Mouse (Mus musculus): ENCODE measurements around the gene Dyrk1a.
A peak's percentile ranks its signal among the peaks of the same experiment; 100 is the strongest.

The Dyrk1a gene

DNA sequence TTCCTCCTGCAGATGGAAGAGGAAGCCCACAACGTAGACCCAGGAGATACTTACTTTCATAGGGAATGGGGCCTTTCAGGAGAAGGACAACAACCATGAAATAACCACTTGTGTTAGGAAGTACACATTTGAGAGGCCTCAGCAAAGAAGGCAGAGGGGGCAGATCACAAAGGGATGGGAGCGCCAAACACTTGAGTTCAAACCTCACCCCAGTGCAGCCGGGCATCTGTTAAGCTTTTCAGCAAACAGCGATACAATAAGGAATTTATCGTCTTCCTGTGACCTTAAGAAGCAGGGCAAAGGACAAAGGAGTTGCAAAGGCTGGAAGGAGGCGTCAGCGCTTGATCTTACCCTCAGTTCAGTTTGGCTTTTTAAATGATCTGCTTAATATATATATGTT, 10.0 kb upstream of the Dyrk1a start:
- no peak for DNase-seq

DNA sequence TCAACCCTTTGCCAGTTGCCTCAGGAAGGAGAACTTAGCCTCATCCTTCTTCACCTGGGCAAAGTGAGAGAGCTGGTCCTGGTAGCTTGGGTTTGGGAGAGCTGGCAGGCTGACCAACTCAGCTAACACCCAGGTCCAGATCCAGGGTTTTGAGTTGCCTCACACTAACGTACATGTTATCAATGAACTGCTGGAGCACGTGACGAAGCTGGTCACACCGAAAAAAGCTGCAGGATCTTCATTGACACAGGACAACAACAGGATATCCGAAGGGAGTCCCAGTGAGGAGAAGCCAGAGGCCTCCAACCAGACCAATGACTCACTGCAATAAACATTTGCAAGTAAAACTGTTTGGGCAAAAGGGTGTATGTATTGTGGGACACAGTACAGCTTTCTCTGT, 9.2 kb upstream of the Dyrk1a start:
- DNase-seq: no peak

DNA sequence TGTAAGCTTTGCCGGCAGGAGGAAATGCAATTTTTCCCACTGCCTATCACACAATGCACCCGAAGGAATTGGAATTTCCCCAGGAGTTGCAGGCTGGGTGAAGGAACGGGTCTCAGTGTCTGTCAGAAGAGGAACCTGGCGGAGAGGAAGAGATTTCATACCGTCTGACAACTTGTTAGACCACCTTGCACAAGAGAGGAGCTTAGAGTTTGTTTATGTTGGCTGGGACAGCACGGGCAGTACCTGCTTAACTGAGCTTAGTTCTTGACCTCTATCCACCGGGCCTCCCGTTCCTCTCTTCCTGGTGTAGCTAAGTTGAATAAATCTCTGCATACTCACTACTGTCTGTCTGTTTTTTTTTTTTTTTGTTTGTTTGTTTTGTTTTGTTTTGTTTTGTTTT, 3.7 kb upstream of the Dyrk1a start:
- DNase-seq: no peak

DNA sequence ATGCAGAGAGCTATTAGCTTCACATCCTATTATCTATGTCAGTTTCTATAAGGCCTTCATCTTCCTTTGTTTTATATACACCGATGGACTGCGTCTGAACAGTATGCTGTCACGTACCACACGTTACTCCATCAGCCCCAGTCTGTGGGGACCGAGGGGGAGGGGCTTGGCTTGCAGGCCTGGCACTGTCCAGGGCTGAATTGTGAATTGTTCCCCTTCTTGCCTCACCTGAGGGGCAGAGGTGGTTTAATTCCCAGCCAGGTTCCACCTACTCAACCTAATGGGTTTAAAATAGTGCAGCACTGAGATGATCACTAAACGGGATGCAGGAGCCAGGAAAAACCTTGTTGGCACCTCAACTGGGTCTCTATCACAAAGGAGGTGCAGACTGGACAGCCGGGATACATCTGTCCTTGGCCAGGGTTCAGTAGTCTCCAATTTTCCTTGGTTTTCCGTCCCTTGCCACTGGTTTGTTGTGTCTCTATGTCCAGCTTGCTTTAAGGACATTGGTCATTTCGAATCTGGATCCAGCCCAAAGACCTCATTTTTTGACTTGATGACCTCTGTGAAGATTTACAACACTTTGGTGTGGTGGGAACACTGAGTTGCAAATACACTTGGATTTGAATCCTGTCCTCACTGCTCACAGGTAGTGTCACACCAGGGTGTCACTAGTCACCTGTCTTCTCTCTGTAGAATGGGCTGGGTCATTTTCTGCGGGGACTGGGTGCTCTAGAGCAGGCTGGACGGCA, 2.8 kb upstream of the Dyrk1a start:
- no peak for DNase-seq

DNA sequence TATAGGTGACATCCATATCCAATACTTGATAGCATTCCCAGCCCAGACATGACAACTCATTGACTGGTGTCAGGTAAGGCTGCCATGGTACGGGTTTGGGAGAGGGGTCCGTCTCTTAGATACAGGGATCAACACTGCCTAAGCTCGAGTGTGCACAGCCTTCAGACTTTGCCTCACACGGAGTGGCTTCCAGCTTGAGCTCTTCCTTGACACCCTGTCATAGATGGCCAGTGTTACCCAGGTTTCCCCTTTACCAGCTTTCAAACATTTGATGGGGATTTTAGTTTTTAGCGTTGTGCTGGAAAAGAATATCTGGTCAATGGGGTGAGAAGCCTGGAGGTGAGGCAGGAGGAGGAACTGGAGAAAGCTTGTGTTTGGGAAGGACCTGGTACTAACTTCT, 2.1 kb upstream of the Dyrk1a start:
- DNase-seq: no peak

DNA sequence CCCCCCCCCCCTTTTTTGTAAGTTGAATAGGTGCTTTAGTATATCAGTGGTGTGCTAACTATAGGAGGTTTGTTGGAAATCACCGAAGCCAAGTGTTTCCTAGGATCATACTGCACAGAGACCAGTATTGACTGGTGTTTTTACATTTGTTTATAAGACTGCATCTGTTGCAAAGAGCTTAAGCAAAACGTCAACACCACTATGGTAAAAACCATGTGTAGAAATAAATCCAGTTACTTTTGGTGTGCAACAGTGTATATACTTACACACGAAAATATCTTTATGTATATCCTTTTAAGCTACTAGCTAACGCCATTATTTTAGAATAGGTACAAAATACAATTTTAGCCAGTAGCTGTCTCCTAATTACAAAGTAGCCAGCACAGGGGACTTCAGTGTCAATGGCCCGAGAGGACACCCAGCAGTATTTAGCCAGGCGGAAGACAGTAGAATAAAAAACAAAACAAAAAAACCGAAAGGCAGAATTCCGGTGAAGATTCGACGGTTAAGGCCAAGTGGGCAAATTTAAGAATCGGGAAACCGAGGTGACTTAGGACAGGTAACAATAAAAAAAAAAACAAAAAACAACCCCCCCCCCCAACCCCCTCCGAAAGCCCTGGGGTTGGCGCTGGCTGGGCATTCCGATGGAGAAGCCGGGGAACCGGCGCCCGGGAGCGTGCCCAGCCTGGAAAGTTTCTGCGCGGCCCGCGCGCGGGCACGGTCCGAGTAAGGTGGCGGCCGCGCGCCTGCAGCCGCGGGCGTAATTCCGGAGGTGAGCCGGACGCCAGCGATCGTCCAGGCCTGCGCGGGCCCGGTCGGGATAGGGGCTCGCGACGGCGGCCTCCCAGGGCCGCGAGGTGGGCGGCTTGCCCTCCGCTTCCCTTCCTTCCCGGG, 1.2 kb upstream of the Dyrk1a start:
- DNase-seq: no peak

DNA sequence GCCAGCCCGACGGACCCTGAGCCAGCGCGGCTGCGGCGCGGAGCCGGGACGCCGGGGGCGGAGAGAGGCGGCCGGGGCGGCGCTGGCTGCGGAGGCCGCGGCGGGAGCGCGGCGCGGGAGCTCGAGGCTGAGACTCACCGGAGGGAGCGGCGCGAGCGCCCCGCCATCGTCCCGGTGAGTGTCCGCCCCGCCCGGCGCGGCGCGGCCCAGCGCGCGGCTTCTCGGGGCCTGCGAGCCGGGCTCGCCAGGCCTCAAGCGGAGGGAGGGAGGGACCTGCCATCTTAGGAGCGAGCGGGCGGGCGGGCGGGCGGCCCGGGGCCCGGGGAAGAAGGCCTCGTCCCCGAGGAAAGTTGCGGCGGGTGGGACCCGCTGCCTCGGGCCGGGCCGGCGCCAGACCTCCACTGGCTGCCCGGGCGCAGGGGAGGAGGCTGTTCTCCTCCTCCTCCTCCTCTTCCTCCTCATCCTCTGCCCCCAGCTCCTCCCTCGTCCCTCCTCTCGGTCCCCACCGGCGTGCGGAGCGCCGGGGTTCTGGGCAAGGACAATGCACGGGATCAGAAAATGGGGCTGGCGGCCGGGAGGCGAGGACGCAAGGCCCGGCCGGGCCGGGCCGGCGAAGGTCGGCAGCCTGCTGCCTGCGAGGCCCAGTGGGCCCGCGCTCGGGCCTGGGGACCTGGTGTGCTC, 691 bp downstream of the Dyrk1a start:
- DNase-seq: peak; percentile 35

DNA sequence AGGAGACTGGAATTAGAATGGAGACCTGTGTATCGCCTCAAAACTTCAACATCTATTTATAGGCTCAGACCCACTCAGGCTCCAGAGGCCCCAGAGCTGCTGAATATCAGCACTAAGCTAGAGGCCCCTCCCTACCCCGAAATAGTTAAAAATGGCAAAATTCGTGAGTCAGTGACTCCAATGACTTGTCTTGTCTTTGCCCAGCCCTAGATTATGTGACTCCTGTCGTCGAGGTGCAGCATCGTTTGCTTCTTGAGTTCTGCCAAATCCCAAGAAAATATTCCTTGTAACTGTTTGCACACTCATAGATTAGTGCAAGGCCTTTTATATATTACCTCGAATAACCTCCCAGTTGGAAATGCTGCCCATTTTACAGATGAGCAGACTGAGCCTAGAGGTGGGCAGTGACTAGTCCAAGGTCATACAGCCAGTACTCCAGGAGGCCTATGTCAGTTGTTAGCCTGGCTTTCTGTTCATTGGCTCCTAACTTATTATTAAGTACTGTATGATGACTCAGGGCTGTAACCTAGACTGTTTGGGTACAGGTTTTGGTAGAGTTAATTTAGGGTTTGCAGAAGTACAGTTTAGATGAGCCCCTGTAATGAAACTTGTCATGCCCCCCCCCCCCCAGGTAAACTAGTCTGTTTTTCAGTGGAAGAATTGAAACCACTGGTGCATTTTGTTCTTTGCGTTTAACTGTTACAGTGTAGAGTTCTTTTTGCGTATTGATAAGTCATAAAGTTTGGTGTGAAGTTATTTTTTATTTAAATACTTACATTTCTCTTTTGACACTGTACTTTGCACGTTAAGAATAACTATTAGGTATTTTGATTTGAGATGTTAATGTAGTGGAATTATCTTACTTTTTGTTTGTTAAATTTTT, 1.5 kb downstream of the Dyrk1a start:
- DNase-seq: no peak

DNA sequence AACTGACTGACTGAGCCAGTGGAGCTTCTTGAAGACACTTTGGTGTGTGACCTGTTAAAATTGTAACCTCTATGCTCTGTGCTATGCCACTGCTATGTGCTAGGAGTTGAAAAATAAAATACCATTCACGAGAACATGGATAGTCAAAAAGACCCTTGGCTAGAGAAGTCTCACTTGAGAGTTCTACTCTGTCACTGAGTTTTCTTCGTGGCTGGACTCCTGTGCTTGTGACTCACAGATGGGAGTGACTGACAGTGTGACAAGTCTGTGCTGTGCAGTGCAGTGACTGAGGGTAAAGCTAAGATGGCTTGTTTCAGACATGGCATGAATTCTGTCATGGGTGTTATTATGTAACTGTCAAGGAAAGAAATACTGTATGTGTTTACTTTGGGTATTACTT, 2.6 kb downstream of the Dyrk1a start:
- no peak for DNase-seq

DNA sequence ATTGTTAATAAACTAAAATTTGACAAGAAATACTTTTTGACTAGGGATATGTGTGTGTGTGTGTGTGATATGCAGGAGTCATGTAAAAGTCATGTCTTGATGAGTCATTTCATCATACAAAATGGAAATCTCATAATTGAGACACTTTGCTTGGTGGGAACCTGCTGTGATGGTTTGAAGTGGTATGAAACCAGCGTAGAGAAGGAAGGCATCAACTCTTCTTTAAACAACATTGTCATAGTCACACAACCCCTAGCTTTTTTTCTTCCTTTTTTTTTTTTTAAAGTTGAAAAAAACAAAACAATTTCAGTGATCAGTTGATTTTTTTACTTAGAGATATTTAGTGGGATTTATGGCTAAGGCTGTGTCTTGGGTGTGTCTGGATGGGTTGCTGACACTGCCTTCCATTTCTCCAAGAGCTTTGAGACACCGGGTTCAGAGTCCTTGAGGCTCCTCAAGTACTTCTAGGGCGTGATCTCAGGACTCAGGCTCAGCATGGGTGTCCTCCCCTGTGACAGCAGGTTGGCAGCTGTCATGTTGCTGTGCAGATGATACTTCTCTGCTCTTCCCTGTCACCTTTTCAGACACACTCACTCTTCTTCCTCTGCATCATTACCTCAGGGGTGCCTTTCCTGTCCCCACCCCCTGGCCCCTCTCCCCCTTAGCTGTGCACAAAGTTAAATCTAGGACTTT, 4.4 kb downstream of the Dyrk1a start:
- no peak for DNase-seq

DNA sequence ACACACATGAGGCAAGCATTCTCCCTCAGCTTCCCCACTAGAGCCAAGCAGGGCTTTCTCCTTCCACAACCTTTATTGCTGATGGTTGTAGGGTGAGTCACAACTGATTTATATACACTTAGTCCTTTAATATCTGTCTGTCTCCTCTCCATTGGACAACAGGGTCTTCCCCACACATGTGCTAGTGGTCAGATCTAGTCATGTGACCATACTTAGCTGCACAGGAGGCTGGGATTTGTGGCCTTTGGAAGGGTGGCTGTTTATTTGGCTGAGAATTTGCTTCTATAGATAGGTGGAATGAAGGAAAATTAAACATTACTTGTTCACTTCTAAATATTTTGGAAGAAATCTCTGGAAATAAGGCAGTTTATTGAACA, 4.9 kb downstream of the Dyrk1a start:
- DNase-seq: no peak

DNA sequence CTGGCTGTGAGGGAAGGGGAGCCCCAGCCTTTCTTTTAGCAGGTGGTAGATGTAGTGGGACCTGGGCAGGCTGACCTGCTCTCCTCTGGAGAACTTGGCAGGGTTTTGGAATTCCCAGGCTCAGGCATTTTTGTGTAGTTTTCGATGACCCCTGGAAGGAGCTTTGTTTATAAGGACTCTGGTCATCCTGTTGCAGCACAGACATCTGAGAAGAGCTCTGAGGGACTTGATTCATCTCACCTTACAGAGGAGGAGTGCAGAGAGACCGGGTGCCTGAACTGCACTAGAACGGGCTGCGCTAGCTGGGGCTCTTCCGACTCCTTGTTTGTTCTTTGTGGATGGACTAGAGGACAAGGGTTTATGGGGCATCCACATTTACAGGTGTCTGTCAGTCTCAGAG, 5.9 kb downstream of the Dyrk1a start:
- no peak for DNase-seq

DNA sequence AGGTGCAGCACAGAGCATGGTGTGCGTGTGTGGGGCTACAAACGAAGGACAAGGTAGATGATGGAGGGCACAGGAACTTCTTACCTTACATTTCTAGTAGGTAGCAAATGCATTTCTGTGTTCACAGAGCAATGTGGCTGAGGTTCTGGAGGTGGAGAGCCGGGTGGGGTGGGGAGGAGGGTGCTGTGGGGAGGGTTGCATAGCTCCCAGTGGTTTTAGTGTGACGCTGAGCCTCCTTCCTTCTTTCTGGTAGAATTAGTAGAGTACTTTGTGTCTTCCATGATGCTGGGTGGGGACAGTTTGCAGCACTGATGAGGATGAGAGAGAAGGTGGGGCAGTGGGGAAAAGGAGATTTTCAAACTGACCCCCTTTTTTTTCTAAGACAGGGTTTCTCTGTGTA, 9.5 kb downstream of the Dyrk1a start:
- no peak for DNase-seq

DNA sequence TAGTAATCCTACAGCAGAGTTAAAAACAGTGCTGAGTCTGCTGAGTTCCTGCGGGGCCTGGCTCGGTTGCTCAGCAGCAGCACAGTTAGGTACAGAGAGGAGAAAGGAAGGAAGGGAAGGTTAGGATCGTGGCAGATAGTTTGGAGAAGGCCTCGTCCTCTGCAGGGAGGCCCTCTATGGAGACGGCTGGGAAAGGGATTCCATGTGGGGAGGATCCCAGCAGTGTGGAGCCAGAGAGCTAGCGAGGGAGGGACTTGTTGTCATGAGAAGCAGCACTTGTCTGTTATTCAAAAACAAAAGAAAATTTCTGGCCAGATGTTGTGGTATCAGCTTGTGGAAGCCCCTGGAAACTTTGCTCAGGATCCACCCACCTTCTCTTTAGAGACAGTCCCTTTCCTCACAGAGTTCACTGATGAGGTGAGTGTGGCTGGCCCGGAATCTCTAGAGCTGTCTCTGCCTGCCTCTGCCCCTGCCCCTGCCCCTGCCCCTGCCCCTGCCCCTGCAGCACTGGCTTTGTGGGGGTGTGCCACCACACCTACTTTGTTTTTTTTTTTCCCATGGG, 11.1 kb downstream of the Dyrk1a start:
- DNase-seq: no peak

DNA sequence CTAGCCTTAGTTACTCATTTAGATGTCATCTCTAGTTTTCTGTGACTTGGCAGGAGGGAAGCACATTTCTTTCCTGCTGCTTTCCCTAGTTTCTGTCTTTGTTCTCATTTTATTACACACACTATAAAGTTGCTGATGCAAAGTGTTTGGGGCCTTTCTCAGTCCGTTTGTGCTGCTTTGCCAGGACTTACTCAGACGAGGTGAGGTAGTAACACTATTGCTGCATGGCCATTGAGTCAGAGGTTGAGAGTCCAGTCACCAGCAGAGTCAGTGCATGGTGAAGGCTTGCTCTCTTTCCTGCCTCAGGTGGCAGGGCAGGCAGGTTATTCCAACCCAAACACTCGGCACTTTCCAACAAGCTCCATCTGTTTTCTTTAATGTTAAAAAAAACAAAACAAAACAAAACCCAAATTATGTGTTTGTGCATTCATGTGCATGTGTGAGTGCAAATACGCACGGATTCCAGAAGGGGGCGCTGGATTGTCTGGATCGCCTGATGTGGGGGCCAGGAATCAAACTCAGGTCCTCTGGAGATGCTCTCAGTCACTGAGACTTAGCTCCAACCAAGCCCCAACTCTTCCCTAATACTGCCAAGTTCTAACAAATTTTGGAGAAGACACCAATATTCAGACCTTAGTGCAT, 16.7 kb downstream of the Dyrk1a start:
- DNase-seq: no peak

DNA sequence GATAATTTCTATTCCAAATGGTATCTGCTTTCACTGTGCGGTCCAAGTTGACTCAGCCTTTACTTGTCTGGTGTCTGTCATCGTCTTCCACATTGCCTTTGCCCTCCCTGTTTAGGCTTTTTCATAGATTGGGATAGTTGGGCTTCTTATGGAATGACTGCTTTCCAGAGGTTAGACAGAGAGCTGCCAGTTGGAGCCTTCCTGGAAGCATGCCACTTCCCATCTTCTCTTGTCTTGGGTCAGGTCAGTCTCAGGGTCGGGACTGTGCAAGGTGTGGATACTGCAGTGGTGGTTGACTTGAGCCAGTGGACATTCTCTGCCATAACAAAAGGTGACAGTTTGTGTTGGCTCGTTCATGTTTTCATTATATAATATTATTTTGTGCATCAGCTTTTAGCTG, 17.7 kb downstream of the Dyrk1a start:
- no peak for DNase-seq

DNA sequence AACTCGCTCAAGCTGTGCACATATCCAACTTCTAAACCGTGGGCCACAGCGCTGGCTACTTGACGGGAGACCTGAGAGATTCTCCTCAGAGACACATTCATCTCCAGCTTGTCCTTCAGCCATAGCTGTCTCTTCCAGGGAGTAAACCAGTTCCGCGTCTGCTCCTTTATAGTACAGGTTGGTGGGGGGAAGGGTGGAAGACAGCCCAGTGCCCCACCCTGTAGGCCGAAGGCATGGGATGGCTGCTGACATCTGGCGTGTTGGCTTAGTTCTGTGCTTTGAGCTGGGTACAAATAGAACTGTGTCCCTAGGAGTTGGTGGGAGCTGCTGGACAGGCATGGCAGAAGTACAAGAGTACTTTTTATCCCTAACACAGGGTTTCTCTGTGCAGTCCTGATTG, 18.4 kb downstream of the Dyrk1a start:
- no peak for DNase-seq

DNA sequence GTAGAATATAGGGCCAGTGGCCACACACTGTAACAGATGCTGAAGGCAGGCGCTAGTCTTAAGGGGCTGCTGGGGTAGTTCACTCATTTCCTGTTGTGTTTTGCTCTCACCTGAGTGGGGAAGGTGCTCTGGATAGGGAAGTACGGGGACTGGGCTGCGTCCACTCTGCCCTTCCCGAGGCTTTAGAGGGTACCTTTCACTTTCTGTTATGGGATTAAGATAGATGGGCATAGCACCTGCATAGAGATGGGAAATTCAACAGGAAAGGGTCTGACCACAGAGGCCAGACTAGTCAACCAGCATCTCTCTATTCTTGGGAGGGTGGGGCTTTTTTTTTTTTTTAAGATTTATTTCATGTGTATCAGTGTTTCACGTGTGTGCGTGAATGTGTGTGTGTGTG, 19.2 kb downstream of the Dyrk1a start:
- no peak for DNase-seq

DNA sequence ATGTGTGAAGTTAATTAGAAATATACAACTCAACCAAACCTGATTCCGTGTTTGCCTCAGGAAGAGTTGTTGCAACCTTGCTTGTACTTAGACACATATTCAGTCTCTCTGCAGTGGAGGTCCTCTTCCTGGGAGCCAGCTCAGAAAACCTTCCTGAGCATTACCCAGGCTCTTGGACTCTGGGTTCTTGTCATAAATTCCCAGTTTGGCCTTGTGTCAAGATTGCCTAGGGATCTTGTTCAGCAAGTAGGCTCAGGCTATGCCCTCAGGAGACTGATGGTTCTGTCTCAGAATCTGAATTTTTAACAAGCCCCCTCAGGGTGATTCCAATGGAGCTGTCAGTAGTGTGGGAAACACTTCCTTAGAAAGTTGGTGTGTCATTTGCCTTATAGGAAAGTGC, 19.8 kb downstream of the Dyrk1a start:
- no peak for DNase-seq

DNA sequence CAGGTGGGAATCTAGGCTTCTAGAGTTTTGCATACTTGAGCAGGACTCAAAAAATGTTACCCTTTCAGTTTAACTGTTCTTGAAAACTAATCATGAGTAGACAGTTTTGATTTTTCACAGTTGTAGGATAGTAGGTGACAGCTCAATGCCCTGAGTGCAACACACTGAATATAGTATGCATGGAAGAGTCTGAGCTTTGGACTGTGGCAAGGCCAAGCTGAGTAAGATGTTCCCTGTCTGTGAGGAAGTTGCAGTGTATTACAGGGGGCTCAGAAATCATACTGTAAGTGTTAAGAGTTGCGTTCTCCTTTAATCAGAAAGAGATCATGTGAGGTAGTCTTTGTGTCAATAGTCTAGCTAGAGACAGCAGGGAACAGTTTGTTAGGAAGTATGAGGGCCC, 20.4 kb downstream of the Dyrk1a start:
- no peak for DNase-seq

DNA sequence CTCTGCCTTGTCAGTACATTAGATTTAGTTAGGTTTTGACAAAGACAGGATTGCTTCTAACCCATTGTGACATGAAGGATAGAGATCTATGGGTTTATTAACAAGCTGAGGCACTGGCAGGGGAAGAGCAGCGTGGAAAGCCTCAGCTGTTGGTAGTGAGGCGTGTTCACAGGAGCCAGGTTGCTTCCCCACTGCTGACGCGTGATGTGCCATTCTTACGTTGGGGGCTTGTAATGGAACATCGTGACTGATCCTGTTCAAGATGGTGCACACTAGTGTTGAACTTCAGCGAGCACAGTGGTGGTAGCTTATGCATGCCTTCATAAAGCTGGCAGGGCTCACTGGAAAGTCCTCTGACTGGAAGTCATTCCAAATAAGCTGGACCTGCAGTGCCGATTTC, 21.2 kb downstream of the Dyrk1a start:
- DNase-seq: no peak
